Mouse (Mus musculus) lung, embryonic 16.5 days (tissue): ENCODE results near the gene Ints11. TPM values are rescaled to one million over a fixed set of nuclear protein-coding genes. Genes with fewer than 3 reads are reported as not detected.
A peak's percentile ranks its signal among the peaks of the same experiment; 100 is the strongest.

Experiments
- ATAC-seq: fragments of 200-750 bp; cut with Nextera tagmentation; 2 replicates; pipeline ENCODE4 v1.8.0; 2017; ENCODE audit warnings: low read depth, mild to moderate bottlenecking, moderate library complexity
- H3K27ac ChIP-seq: fragments of 300-500 bp; sonication (generic); 2 replicates; pipeline ENCODE4 v1.5.1; 2014; ENCODE audit warnings: mild to moderate bottlenecking, control low read depth, low read length
- H3K27me3 ChIP-seq: fragments of 300-500 bp; sonication (generic); 2 replicates; pipeline ENCODE4 v1.6.1; 2014; ENCODE audit warnings: low read depth, low read length, mixed read lengths; ENCODE audit not compliant: control insufficient read depth, insufficient read depth
- H3K36me3 ChIP-seq: fragments of 300-500 bp; sonication (generic); 2 replicates; pipeline ENCODE4 v1.6.1; 2014; ENCODE audit warnings: low read length; ENCODE audit not compliant: control insufficient read depth, insufficient read depth
- H3K4me1 ChIP-seq: fragments of 300-500 bp; sonication (generic); replicated peaks from 2 replicates; pipeline ENCODE4 v1.6.1; 2014; ENCODE audit warnings: low read length, mixed read lengths; ENCODE audit not compliant: control insufficient read depth, insufficient read depth
- H3K4me2 ChIP-seq: fragments of 300-500 bp; sonication (generic); 2 replicates; pipeline ENCODE4 v1.6.1; 2014; ENCODE audit warnings: low read depth, low read length, control low read depth
- H3K4me3 ChIP-seq: fragments of 300-500 bp; sonication (generic); 2 replicates; pipeline ENCODE4 v1.5.1; 2014; ENCODE audit warnings: mild to moderate bottlenecking, low read length, control low read depth
- H3K9ac ChIP-seq: fragments of 300-500 bp; sonication (generic); 2 replicates; pipeline ENCODE4 v1.6.1; 2014; ENCODE audit warnings: low read length, control low read depth
- H3K9me3 ChIP-seq: fragments of 300-500 bp; sonication (generic); 2 replicates; pipeline ENCODE4 v1.6.1; 2016; ENCODE audit warnings: low read length; ENCODE audit not compliant: control insufficient read depth
- WGBS: fragments of 180-500 bp; shearing (Covaris S2); extraction: QIAGEN DNeasy Blood & Tissue Kit; methylation state at CpG from one replicate; pipeline ENCODE4 v1.1.7; 2014; 5-methylcytosine and 5-hydroxymethylcytosine counted together
- polyA plus RNA-seq: library from polyadenylated mRNA; unstranded; fragments of >200 nt; fragmentation: Nextera tagmentation; extraction: Ambion mirVana; gene quantifications from 2 replicates; pipeline ENCODE4 v1.2.1, GENCODE M21; 2015

Gene Ints11
- polyA plus RNA-seq, 1 experiment from 2014 or later, result 75.8 TPM

- H3K36me3 ChIP-seq, result peaks cover 8% of the 10 kb centered on the region
- peak within 1 kb of the TSS; percentile 91 for H3K4me3 ChIP-seq
- H3K4me1 ChIP-seq, result peaks cover 19% of the 10 kb centered on the region
- H3K27ac ChIP-seq, result peak within 1 kb of the TSS; percentile 63
- ATAC-seq, result peak; percentile 95
- peak within 1 kb of the TSS; percentile 81 for H3K4me2 ChIP-seq
- H3K9ac ChIP-seq, result peak within 1 kb of the TSS; percentile 91
- no peaks in the 10 kb centered on the region for H3K27me3 ChIP-seq
- H3K9me3 ChIP-seq, result no peaks in the 10 kb centered on the region
- WGBS, result 2% methylated on average over 43 of the region's 65 CpGs
Observed at GRCm38 (mm10) chr4:155846871-155847578, 22.3 kb upstream of the Ints11 start, which contains the start of gene Dvl1. Gene Dvl1, plus strand, starts transcription at chr4:155847402.

GRCm38 (mm10) chr4:155847591-155848352 lies 21.6 kb upstream of the Ints11 start:
- ATAC-seq, result peak; percentile 51; the same call in 1 of the 2 replicates
- Histone ChIP-seq H3K4me3 (peak overlapping the region; percentile 91), H3K27ac (peak overlapping the region; percentile 63), H3K27me3 (no peaks in the 10 kb centered on the region), H3K36me3 (peaks cover 3% of the 10 kb centered on the region), H3K4me1 (peaks cover 19% of the 10 kb centered on the region), H3K9ac (peak overlapping the region; percentile 91), H3K9me3 (no peaks in the 10 kb centered on the region), H3K4me2 (peak overlapping the region; percentile 72)
- 2% methylated on average over 66 of the region's 69 CpGs for WGBS

GRCm38 (mm10) chr4:155848434-155849095 lies 20.8 kb upstream of the Ints11 start:
- Histone ChIP-seq H3K9me3 (no peaks in the 10 kb centered on the region), H3K4me2 (peak overlapping the region; percentile 72), H3K4me3 (peak overlapping the region; percentile 91), H3K27me3 (no peaks in the 10 kb centered on the region), H3K27ac (no peak overlapping the region), H3K4me1 (peaks cover 19% of the 10 kb centered on the region), H3K36me3 (peaks cover 2% of the 10 kb centered on the region; the same call in 1 of the 2 replicates), H3K9ac (peak overlapping the region; percentile 91)
- 56% methylated on average over 7 of the region's 7 CpGs for WGBS
- ATAC-seq, result no peak

GRCm38 (mm10) chr4:155849391-155849790 lies 20.0 kb upstream of the Ints11 start:
- Histone ChIP-seq H3K4me3 (no peak overlapping the region), H3K4me2 (no peak overlapping the region), H3K27me3 (no peaks in the 10 kb centered on the region), H3K27ac (no peak overlapping the region), H3K4me1 (peaks cover 19% of the 10 kb centered on the region), H3K9me3 (no peaks in the 10 kb centered on the region), H3K36me3 (peaks cover 5% of the 10 kb centered on the region; the same call in 1 of the 2 replicates), H3K9ac (no peak overlapping the region)
- 85% methylated on average over 2 of the region's 2 CpGs for WGBS
- ATAC-seq, result no peak

GRCm38 (mm10) chr4:155849792-155850451 lies 19.4 kb upstream of the Ints11 start:
- H3K36me3 ChIP-seq, result peaks cover 9% of the 10 kb centered on the region
- H3K4me1 ChIP-seq, result peaks cover 19% of the 10 kb centered on the region
- WGBS, result 93% methylated on average over 3 of the region's 3 CpGs
- no peak overlapping the region for H3K27ac ChIP-seq
- no peak overlapping the region for H3K9ac ChIP-seq
- no peak for ATAC-seq
- H3K9me3 ChIP-seq, result no peaks in the 10 kb centered on the region
- no peak overlapping the region for H3K4me2 ChIP-seq
- no peaks in the 10 kb centered on the region for H3K27me3 ChIP-seq
- H3K4me3 ChIP-seq, result no peak overlapping the region

- no peak overlapping the region for H3K4me2 ChIP-seq
- no peak for ATAC-seq
Observed at GRCm38 (mm10) chr4:155851368-155851767, 18.0 kb upstream of the Ints11 start.

GRCm38 (mm10) chr4:155851951-155852411 lies 17.4 kb upstream of the Ints11 start:
- Histone ChIP-seq H3K9ac (no peak overlapping the region), H3K4me1 (peaks cover 14% of the 10 kb centered on the region), H3K9me3 (no peaks in the 10 kb centered on the region), H3K27me3 (no peaks in the 10 kb centered on the region), H3K4me3 (no peak overlapping the region), H3K36me3 (peaks cover 19% of the 10 kb centered on the region), H3K4me2 (no peak overlapping the region), H3K27ac (no peak overlapping the region)
- ATAC-seq, result no peak
- 78% methylated on average over 2 of the region's 2 CpGs for WGBS

More at GRCm38 (mm10) chr4:155851368-155851767, 18.0 kb upstream of the Ints11 start:
- H3K27ac ChIP-seq, result no peak overlapping the region
- H3K36me3 ChIP-seq, result peaks cover 19% of the 10 kb centered on the region
- H3K9me3 ChIP-seq, result no peaks in the 10 kb centered on the region
- peaks cover 19% of the 10 kb centered on the region for H3K4me1 ChIP-seq
- H3K4me3 ChIP-seq, result no peak overlapping the region
- no peak overlapping the region for H3K9ac ChIP-seq
- no peaks in the 10 kb centered on the region for H3K27me3 ChIP-seq
- 88% methylated on average over 3 of the region's 3 CpGs for WGBS

- Histone ChIP-seq H3K4me1 (peaks cover 9% of the 10 kb centered on the region), H3K4me3 (no peak overlapping the region), H3K4me2 (no peak overlapping the region), H3K9ac (no peak overlapping the region), H3K27me3 (no peaks in the 10 kb centered on the region), H3K36me3 (peaks cover 24% of the 10 kb centered on the region), H3K9me3 (no peaks in the 10 kb centered on the region), H3K27ac (no peak overlapping the region)
- no peak for ATAC-seq
- WGBS, result 83% methylated on average over 8 of the region's 9 CpGs
Observed at GRCm38 (mm10) chr4:155853421-155853820, 15.9 kb upstream of the Ints11 start.
